Mouse (Mus musculus) thymus, adult 2 months (tissue): ENCODE measurements around the gene G6pc. TPM values are rescaled to one million over a fixed set of nuclear protein-coding genes. Genes with fewer than 3 reads are reported as not detected.

Experiments used
- DNase-seq: peaks from one replicate; pipeline ENCODE4 v3.0.0; 2021
- H3K27ac ChIP-seq: fragments of 200-500 bp; 2 replicates; pipeline ENCODE4 v1.5.1; 2012; ENCODE audit warnings: low read length, control low read depth; ENCODE audit not compliant: control insufficient read depth, insufficient read depth
- H3K27me3 ChIP-seq: fragments of 200-500 bp; 2 replicates; pipeline ENCODE4 v1.6.1; 2012; ENCODE audit warnings: mild to moderate bottlenecking, low read length, moderate library complexity, mixed read lengths; ENCODE audit not compliant: control insufficient read depth, insufficient read depth
- H3K36me3 ChIP-seq: fragments of 200-500 bp; 2 replicates; pipeline ENCODE4 v1.6.1; 2012; ENCODE audit warnings: mild to moderate bottlenecking, low read length, moderate library complexity; ENCODE audit not compliant: control insufficient read depth, insufficient read depth
- H3K4me1 ChIP-seq: fragments of 200-500 bp; replicated peaks from 2 replicates; pipeline ENCODE4 v1.6.1; 2012; ENCODE audit warnings: low read length; ENCODE audit not compliant: control insufficient read depth, insufficient read depth
- H3K4me3 ChIP-seq: fragments of 200-500 bp; 2 replicates; pipeline ENCODE4 v1.5.1; 2012; ENCODE audit warnings: mild to moderate bottlenecking, low read length, control low read depth, moderate library complexity; ENCODE audit not compliant: control insufficient read depth, insufficient read depth
- CTCF ChIP-seq: fragments of 200-500 bp; IDR thresholded peaks from 2 replicates; pipeline ENCODE4 v1.5.1; 2012; ENCODE audit warnings: mild to moderate bottlenecking, control low read depth, low read length, moderate library complexity, borderline replicate concordance; ENCODE audit not compliant: control insufficient read depth, poor library complexity, insufficient read depth; ENCODE audit errors: extremely low read depth
- POLR2A ChIP-seq: fragments of 200-500 bp; IDR thresholded peaks from 2 replicates; pipeline ENCODE4 v1.6.1; 2012; ENCODE audit warnings: mild to moderate bottlenecking, low read length, control low read depth, moderate library complexity; ENCODE audit not compliant: control insufficient read depth, poor library complexity, insufficient read depth; ENCODE audit errors: extremely low read depth
- WGBS: fragments of 180-500 bp; shearing (Covaris S2); methylation state at CpG from one replicate; pipeline ENCODE4 v1.1.7; 2018; 5-methylcytosine and 5-hydroxymethylcytosine counted together
- polyA plus RNA-seq: library from polyadenylated mRNA; depleted of rRNA; stranded (reverse); fragments of >200 nt; gene quantifications from 2 replicates; pipeline ENCODE4 v1.2.3, GENCODE M21; 2012

Gene G6pc
- polyA plus RNA-seq, 1 experiment = 0.15 TPM

DNA sequence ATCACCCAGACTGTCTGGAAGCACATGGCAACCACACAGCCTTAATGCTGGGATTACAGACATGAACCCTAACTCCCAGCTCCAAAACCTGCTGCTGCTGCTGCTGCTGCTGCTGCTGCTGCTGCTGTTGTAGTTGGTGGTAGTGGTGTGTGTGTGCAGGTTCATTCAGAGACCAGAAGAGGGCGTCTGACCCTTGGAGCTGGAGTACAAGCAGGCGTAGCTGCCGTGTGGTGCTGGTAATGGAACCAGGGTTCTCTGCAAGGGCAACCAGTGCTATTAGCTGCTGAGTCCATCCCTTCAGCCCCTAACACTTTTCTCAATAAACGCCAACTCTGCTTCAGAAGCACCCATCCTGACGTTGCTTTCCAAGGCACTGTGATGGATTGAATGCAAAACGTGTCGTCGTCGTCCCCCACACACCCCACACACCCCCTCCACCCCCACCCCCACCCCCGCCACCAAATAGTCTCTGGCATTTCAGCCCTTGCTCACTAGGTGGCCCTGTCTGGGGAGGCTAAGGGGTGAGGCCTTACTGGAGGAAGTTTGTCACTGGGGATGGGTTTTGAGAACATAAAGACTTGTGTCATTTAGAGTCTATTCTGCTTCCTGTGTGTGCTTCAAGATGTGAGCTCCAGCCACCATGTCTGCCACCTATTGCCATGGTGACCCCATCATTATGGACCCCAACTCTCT, 20.1 kb upstream of the G6pc start:
- Histone ChIP-seq H3K4me3 (no peak overlapping the region), H3K4me1 (no peaks in the 10 kb centered on the region; the same call in 1 of the 2 replicates), H3K27me3 (no peaks in the 10 kb centered on the region), H3K36me3 (no peaks in the 10 kb centered on the region), H3K27ac (no peak overlapping the region)
- 88% methylated on average over 10 of the region's 10 CpGs for WGBS
- no peak for DNase-seq
- no peak for TF ChIP-seq POLR2A
- TF ChIP-seq CTCF = no peak

DNA sequence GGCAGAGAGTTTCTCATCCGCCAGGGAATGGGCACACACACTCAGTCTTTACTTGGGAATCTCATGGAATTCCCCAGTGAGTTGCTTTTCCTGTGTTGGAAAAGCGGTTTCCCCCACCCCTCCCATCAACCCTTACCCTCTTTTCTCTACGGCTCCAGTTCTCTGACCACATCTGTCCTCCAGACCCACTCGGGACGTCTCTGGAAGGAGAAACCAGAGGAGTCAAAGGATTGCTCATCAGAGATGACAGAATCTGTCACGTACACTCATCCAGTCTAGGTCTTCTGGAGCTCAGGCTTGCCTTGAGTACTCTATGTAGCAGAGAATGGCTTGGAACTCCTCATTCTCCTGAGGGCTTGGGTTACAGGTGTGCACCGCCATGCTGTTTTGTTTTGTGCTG, 18.6 kb upstream of the G6pc start:
- WGBS = 87% methylated on average over 7 of the region's 7 CpGs
- DNase-seq = no peak
- no peaks in the 10 kb centered on the region for H3K36me3 ChIP-seq
- no peaks in the 10 kb centered on the region; the same call in 1 of the 2 replicates for H3K4me1 ChIP-seq
- TF ChIP-seq POLR2A = no peak
- no peak for TF ChIP-seq CTCF
- no peak overlapping the region for H3K4me3 ChIP-seq
- no peaks in the 10 kb centered on the region for H3K27me3 ChIP-seq
- H3K27ac ChIP-seq = no peak overlapping the region

DNA sequence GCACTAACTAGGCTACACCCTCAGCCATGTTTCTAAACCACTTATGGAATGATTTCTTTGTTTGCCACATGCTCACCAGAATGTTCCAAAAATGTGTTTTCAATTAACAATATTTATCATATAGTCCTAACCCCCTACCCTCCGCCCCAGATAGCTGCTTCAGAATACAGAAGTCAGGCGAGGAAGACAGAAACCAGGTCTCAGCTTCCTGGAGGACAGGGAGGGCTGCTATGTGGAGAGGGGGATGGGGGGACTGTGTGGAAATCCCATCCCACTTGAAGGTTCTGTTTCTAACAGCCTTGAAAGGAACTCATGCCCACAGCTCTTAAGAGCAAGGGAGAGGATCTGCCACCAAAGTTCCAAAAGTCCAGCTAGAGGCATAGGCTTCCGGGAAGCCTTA, 18.1 kb upstream of the G6pc start:
- Histone ChIP-seq H3K36me3 (no peaks in the 10 kb centered on the region), H3K27ac (no peak overlapping the region), H3K27me3 (no peaks in the 10 kb centered on the region), H3K4me3 (no peak overlapping the region), H3K4me1 (no peaks in the 10 kb centered on the region; the same call in 1 of the 2 replicates)
- WGBS = 90% methylated on average over 3 of the region's 3 CpGs
- TF ChIP-seq CTCF (no peak), POLR2A (no peak)
- DNase-seq = no peak

DNA sequence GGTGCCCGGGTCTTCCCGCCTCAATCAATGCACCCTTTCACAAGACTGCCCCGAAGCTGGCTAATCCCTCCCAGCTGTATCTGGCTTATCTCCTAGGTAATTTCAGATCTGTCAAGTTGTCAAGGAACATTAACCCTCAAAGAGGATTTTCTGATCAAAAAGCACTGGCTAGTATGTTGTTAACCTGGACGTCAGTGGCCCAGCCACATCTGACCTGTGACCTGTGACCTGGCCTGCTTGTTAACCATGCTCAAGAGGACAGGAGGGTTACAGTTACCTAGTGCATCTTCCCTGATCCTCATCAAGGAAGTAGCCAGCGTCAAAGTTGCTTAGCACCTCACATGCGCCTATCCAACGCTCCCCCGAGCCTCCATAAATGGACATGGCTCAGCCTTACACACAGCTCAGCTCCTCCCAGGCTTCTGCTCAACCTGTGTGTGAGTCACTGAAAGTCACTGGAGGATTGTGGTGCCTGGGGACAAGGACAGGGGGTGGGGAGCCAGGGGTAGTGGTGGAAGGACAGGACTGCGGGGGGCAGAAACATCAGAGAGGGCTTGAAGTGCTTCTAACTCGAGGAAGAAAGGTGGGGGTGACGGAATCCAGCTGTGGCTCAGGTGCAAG, 16.2 kb upstream of the G6pc start:
- no peak overlapping the region for H3K27ac ChIP-seq
- H3K4me3 ChIP-seq = no peak overlapping the region
- no peaks in the 10 kb centered on the region; the same call in 1 of the 2 replicates for H3K4me1 ChIP-seq
- no peak for TF ChIP-seq CTCF
- TF ChIP-seq POLR2A = no peak
- H3K36me3 ChIP-seq = no peaks in the 10 kb centered on the region
- no peak for DNase-seq
- no peaks in the 10 kb centered on the region for H3K27me3 ChIP-seq
- 78% methylated on average over 11 of the region's 11 CpGs for WGBS

DNA sequence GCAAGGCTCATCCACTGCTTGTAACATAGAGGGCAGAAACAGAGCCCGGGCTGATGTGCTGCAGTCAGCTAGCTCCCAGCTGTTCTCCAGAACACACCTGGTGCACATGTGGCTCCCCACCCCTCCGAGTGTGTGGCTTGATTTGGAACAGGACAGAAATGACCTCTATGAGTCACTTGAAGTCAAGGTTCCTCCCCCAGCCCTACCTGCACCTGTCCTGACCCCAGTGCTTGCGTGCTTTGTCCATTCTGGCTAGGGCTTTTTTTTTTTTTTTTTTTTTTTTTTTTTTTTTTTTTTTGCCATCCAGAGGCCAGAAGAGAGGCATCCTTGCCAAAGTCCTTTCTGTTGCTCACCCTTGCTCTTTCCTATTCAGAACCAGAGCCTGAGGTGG, 15.6 kb upstream of the G6pc start:
- TF ChIP-seq CTCF = no peak
- no peak for TF ChIP-seq POLR2A
- Histone ChIP-seq H3K27me3 (no peaks in the 10 kb centered on the region), H3K36me3 (no peaks in the 10 kb centered on the region), H3K4me1 (no peaks in the 10 kb centered on the region; the same call in 1 of the 2 replicates), H3K4me3 (no peak overlapping the region), H3K27ac (no peak overlapping the region)
- 79% methylated on average over 3 of the region's 3 CpGs for WGBS
- no peak for DNase-seq

DNA sequence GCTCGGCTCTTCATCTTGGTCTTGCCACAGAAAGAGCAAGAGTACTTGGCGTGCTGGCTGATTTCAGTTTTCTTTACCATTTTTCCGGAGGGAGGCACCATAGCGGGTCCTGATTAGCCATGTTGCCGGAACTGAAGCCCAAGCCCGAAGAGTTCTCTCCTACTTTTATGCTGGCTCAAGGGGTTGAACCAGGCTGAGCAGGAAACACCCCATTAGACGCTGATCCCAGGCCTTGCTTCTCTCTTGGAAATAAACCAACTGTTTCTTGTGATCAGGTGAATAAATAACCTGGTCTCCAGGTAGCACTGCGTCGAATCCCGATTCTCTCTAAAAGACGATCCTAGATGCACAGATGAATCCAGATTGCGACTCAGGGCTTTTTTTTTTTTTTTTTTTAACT, 13.9 kb upstream of the G6pc start:
- Histone ChIP-seq H3K4me3 (no peak overlapping the region), H3K4me1 (no peaks in the 10 kb centered on the region; the same call in 1 of the 2 replicates), H3K27me3 (no peaks in the 10 kb centered on the region), H3K27ac (no peak overlapping the region), H3K36me3 (no peaks in the 10 kb centered on the region)
- TF ChIP-seq POLR2A (no peak), CTCF (no peak)
- DNase-seq = no peak
- 93% methylated on average over 12 of the region's 12 CpGs for WGBS
